Mouse (Mus musculus): ENCODE results near the gene Il17f. TPM values are rescaled to one million over a fixed set of nuclear protein-coding genes. Genes with fewer than 3 reads are reported as not detected.
A peak's percentile ranks its signal among the peaks of the same experiment; 100 is the strongest.

Gene Il17f
- polyA plus RNA-seq, 1 experiment from 2014 or later = not detected

DNA sequence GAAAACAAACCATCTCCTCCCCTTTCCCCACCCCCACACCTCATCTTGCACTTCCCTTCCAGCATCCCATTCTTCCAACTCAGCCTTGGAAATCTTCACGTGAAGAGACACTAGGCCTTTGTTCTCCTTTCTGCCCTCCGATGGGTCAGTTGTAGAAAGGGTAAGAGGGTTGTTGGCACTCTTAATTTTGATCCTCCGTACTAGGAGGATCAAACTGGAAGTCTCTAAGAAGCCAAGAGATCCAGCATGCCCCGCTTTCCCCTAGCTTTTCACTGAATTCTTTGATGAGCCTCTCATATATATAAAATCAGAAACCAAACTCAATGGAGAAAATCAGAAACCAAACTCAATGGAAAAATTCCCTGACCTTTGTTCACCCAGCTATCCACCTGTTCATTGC, 33.1 kb upstream of the Il17f start:
- no peaks in the 10 kb centered on the region for H3K9me3 ChIP-seq (ENCODE audit: control insufficient read depth, low read depth, low read length)
- no peak for ATAC-seq (ENCODE audit: insufficient number of reproducible peaks, insufficient read depth, low FRiP score, low read depth)
- H3K36me3 ChIP-seq (ENCODE audit: control insufficient read depth, insufficient read depth, low read length) = no peaks in the 10 kb centered on the region
- H3K27me3 ChIP-seq (ENCODE audit: control insufficient read depth, insufficient read depth, low read length) = no peaks in the 10 kb centered on the region
- no peak overlapping the region for H3K9ac ChIP-seq (replicated peaks; ENCODE audit: low read depth, low read length)
- H3K4me2 ChIP-seq (replicated peaks; ENCODE audit: low read depth, low read length) = no peak overlapping the region
- H3K27ac ChIP-seq (ENCODE audit: low read length) = no peak overlapping the region
- H3K4me3 ChIP-seq (ENCODE audit: low read depth, low read length) = no peak overlapping the region
- WGBS = 72% methylated on average over 4 of the region's 4 CpGs
- peaks cover 4% of the 10 kb centered on the region; the same call in 1 of the 2 replicates for H3K4me1 ChIP-seq (ENCODE audit: control insufficient read depth, insufficient read depth, low read length)

DNA sequence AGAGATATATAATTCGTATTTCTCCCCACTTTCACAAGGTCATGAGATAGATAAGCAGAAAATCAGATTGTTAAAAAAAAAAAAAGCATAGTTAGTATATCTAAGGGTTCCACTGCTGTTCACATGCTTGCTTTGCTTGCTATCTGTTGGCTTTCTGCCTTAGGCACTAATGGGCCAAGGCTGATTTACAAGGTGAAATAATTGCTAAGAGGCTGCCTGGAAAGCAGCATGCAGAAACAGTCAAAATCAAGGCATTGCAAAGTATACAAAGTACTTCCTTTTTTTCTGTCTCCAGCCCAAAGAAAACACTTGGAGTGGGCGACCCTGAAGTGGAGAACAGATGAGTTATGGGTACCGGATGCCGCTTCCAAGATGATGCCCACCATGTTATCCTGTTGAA, 30.5 kb upstream of the Il17f start:
- 85% methylated on average over 4 of the region's 4 CpGs for WGBS
- Histone ChIP-seq H3K27me3 (ENCODE audit: control insufficient read depth, insufficient read depth, low read length) (no peaks in the 10 kb centered on the region), H3K4me3 (ENCODE audit: low read depth, low read length) (no peak overlapping the region), H3K36me3 (ENCODE audit: control insufficient read depth, insufficient read depth, low read length) (peaks cover 20% of the 10 kb centered on the region), H3K4me2 (replicated peaks; ENCODE audit: low read depth, low read length) (no peak overlapping the region), H3K9ac (replicated peaks; ENCODE audit: low read depth, low read length) (no peak overlapping the region), H3K27ac (ENCODE audit: low read length) (no peak overlapping the region), H3K9me3 (ENCODE audit: control insufficient read depth, low read depth, low read length) (no peaks in the 10 kb centered on the region), H3K4me1 (ENCODE audit: control insufficient read depth, insufficient read depth, low read length) (peaks cover 5% of the 10 kb centered on the region; the same call in 1 of the 2 replicates)
- no peak for ATAC-seq (ENCODE audit: insufficient number of reproducible peaks, insufficient read depth, low FRiP score, low read depth)

DNA sequence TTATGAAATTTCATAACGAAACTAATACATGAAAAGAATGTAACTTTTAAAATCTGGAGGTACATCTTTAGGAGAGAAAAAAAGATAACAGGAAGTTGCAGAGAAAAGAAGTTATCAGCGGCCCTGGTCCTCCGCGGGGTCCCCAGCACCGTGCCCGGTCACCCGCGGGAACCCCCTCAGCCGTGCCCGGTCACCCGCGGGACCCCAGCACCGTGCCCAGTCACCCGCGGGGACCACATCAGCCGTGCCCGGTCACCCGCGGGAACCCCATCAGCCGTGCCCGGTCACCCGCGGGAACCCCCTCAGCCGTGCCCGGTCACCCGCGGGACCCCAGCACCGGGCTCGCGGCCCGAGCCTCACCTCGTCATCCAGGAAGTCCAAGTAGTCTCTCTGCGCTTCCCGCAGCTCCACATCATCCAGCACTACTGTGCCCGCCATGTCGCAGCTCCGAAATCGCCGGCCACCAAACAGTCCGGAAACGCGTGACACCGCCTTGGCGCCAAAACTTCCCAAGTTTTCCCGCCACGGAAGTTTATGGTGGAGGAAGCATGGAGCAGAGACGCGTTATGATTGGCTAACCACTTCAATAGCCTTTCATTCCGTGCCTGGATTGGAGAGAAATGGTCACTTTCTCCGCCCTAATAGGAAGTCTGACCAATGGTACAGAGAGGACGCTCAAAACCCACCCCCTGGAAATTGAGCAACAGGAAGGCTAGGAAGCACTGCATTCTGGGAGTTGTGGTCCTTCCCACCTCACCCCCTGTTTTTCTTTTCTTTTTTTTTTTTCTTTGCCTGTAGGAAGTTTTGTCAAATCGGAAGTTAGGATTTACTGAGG, 29.6 kb upstream of the Il17f start, which contains the start of gene Mcm3:
Mcm3 (minus strand) TSS at position 542 of the 835 bp plus-strand sequence.
- peak within 1 kb of the TSS; percentile 68 for H3K9ac ChIP-seq (replicated peaks; ENCODE audit: low read depth, low read length)
- WGBS = under 1% methylated on average over 52 of the region's 52 CpGs
- H3K27ac ChIP-seq (ENCODE audit: low read length) = no peak within 1 kb of the TSS
- peaks cover 5% of the 10 kb centered on the region; the same call in 1 of the 2 replicates for H3K4me1 ChIP-seq (ENCODE audit: control insufficient read depth, insufficient read depth, low read length)
- peak within 1 kb of the TSS; percentile 80 for H3K4me3 ChIP-seq (ENCODE audit: low read depth, low read length)
- H3K9me3 ChIP-seq (ENCODE audit: control insufficient read depth, low read depth, low read length) = no peaks in the 10 kb centered on the region
- peaks cover 28% of the 10 kb centered on the region for H3K36me3 ChIP-seq (ENCODE audit: control insufficient read depth, insufficient read depth, low read length)
- peak; percentile 100 for ATAC-seq (ENCODE audit: insufficient number of reproducible peaks, insufficient read depth, low FRiP score, low read depth)
- peak within 1 kb of the TSS; percentile 65 for H3K4me2 ChIP-seq (replicated peaks; ENCODE audit: low read depth, low read length)
- no peaks in the 10 kb centered on the region for H3K27me3 ChIP-seq (ENCODE audit: control insufficient read depth, insufficient read depth, low read length)

DNA sequence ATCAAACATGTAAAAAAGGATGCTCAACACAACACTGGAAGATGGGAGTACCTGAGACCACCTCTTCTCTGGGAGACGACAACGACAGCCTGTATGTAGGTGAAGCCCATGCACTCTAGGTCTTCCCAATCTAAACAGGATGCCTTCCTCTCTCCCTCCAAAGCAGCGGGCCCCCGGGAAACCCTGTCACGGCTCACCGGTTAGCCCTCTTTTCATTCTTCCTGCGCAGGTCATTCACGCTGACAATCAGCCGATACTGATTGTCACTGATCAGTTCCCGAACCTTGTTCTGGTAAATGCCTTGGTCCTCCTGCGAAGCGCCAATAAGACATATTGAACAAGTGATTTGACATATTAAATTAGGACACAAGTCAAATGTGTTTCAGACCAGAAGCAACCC, 27.2 kb upstream of the Il17f start:
- Histone ChIP-seq H3K4me2 (replicated peaks; ENCODE audit: low read depth, low read length) (no peak overlapping the region), H3K4me3 (ENCODE audit: low read depth, low read length) (no peak overlapping the region), H3K9me3 (ENCODE audit: control insufficient read depth, low read depth, low read length) (no peaks in the 10 kb centered on the region), H3K27ac (ENCODE audit: low read length) (no peak overlapping the region), H3K27me3 (ENCODE audit: control insufficient read depth, insufficient read depth, low read length) (no peaks in the 10 kb centered on the region), H3K9ac (replicated peaks; ENCODE audit: low read depth, low read length) (no peak overlapping the region), H3K36me3 (ENCODE audit: control insufficient read depth, insufficient read depth, low read length) (peaks cover 47% of the 10 kb centered on the region), H3K4me1 (ENCODE audit: control insufficient read depth, insufficient read depth, low read length) (peaks cover 5% of the 10 kb centered on the region; the same call in 1 of the 2 replicates)
- 87% methylated on average over 12 of the region's 12 CpGs for WGBS
- no peak for ATAC-seq (ENCODE audit: insufficient number of reproducible peaks, insufficient read depth, low FRiP score, low read depth)

DNA sequence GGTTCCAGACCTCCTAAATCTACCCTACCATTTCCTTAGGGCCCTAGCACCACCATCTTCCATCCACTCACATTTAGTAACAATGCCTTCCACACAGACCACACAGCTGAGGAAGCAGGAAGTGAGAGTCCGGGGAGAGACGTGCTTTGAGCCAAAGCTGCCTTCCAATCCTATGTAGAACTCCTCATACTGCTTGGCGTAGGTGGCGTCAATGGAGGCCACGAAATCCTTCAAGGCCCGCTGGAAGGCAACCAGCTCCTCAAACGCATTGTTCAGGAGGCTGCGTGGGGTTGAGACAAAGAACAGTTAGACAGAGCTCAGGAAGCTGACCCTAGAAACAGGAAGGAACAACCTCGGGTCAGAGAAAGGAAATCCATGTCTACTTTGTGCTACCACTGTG, 26.8 kb upstream of the Il17f start:
- Histone ChIP-seq H3K27ac (ENCODE audit: low read length) (no peak overlapping the region), H3K4me2 (replicated peaks; ENCODE audit: low read depth, low read length) (no peak overlapping the region), H3K4me3 (ENCODE audit: low read depth, low read length) (no peak overlapping the region), H3K9ac (replicated peaks; ENCODE audit: low read depth, low read length) (no peak overlapping the region), H3K27me3 (ENCODE audit: control insufficient read depth, insufficient read depth, low read length) (no peaks in the 10 kb centered on the region), H3K4me1 (ENCODE audit: control insufficient read depth, insufficient read depth, low read length) (peaks cover 5% of the 10 kb centered on the region; the same call in 1 of the 2 replicates), H3K36me3 (ENCODE audit: control insufficient read depth, insufficient read depth, low read length) (peaks cover 51% of the 10 kb centered on the region), H3K9me3 (ENCODE audit: control insufficient read depth, low read depth, low read length) (no peaks in the 10 kb centered on the region)
- ATAC-seq (ENCODE audit: insufficient number of reproducible peaks, insufficient read depth, low FRiP score, low read depth) = no peak
- 88% methylated on average over 9 of the region's 9 CpGs for WGBS

DNA sequence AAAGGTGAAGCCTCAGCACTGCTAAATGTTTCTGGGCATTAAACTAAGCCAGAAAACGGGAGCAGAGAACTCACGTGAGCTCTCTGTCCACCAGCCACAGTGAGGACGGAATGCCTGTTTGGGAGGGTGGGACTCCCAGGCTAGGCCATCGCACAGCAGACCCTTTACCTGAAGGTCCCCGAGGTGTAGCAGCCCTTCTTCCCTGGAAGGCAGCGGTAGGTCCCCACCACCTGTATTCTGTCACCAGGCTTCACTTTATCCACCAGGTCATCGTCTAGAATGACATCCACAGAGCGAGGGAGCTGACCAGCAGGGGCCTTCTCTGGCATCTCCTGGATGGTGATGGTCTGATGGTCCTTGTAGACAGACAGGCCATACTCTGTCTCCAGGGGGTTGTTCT, 24.1 kb upstream of the Il17f start:
- H3K36me3 ChIP-seq (ENCODE audit: control insufficient read depth, insufficient read depth, low read length) = peaks cover 74% of the 10 kb centered on the region
- ATAC-seq (ENCODE audit: insufficient number of reproducible peaks, insufficient read depth, low FRiP score, low read depth) = no peak

DNA sequence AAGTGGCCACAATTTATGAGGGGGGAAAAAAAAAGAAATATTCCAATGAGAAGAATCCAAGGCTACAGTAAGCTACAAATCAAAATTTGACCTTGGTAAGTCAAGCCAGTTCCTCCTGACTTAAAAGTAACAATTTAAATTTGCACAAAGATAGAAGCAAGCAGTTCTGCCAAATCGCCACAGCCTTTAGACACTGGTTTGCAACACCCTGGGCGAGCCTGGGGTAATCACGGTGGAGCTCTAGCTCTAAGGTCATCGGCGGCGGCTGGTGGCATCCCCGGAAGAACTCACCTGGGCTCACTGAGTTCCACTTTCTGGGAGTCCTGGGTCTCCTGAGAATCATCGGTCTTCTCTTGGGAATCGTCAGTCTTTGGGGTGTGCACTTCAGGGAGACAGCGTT, 14.1 kb upstream of the Il17f start:
- 96% methylated on average over 10 of the region's 10 CpGs for WGBS
- H3K9ac ChIP-seq (replicated peaks; ENCODE audit: low read depth, low read length) = no peak overlapping the region
- H3K27me3 ChIP-seq (ENCODE audit: control insufficient read depth, insufficient read depth, low read length) = no peaks in the 10 kb centered on the region
- peaks cover 77% of the 10 kb centered on the region for H3K36me3 ChIP-seq (ENCODE audit: control insufficient read depth, insufficient read depth, low read length)
- no peak overlapping the region for H3K4me3 ChIP-seq (ENCODE audit: low read depth, low read length)
- H3K4me1 ChIP-seq (ENCODE audit: control insufficient read depth, insufficient read depth, low read length) = no peaks in the 10 kb centered on the region
- no peak overlapping the region for H3K27ac ChIP-seq (ENCODE audit: low read length)
- no peaks in the 10 kb centered on the region for H3K9me3 ChIP-seq (ENCODE audit: control insufficient read depth, low read depth, low read length)
- ATAC-seq (ENCODE audit: insufficient number of reproducible peaks, insufficient read depth, low FRiP score, low read depth) = no peak
- no peak overlapping the region for H3K4me2 ChIP-seq (replicated peaks; ENCODE audit: low read depth, low read length)

More for the DNA sequence above, 24.1 kb upstream of the Il17f start:
- H3K9me3 ChIP-seq (ENCODE audit: control insufficient read depth, low read depth, low read length) = no peaks in the 10 kb centered on the region
- H3K4me1 ChIP-seq (ENCODE audit: control insufficient read depth, insufficient read depth, low read length) = peaks cover 5% of the 10 kb centered on the region; the same call in 1 of the 2 replicates
- H3K4me2 ChIP-seq (replicated peaks; ENCODE audit: low read depth, low read length) = no peak overlapping the region
- H3K4me3 ChIP-seq (ENCODE audit: low read depth, low read length) = no peak overlapping the region
- 88% methylated on average over 8 of the region's 8 CpGs for WGBS
- H3K27ac ChIP-seq (ENCODE audit: low read length) = no peak overlapping the region
- no peak overlapping the region for H3K9ac ChIP-seq (replicated peaks; ENCODE audit: low read depth, low read length)
- H3K27me3 ChIP-seq (ENCODE audit: control insufficient read depth, insufficient read depth, low read length) = no peaks in the 10 kb centered on the region

DNA sequence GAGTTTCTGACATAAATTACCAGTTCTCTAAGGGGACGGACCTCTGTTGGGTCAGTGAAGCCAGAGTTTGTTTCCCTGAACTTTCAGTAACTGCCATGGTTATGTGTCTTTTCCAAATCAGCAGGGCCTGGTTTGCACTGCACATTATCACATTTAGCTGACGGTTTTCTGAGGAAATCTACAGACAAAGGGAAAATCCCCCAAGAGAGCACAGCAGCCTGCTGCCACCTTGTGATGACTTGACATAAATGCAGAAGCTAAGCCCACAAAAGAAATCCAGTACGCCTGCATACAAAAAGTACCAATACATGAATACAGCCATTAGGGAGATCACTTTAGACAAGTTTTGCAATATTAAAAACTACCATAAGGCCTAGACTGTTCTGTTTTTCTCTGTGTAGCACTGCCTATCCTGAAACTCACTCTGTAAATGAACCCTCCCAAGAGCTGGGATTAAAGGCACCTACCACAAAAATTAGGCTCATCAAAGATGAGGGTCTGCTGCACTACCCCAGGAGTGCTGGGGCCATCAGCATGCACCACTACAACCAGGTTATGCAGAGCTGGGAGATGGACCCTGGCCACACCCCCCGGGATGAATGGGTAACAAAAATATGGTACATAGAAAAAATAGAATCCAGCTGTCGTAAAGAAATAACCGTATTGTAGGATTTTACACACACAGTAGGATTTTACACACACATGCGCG, 11.4 kb upstream of the Il17f start:
- H3K4me3 ChIP-seq (ENCODE audit: low read depth, low read length) = no peak overlapping the region
- no peaks in the 10 kb centered on the region for H3K9me3 ChIP-seq (ENCODE audit: control insufficient read depth, low read depth, low read length)
- peaks cover 50% of the 10 kb centered on the region for H3K36me3 ChIP-seq (ENCODE audit: control insufficient read depth, insufficient read depth, low read length)
- no peak overlapping the region for H3K27ac ChIP-seq (ENCODE audit: low read length)
- 0 out of 2 replicates have a peak, but pooled peaks have one; percentile 39 for ATAC-seq (ENCODE audit: insufficient number of reproducible peaks, insufficient read depth, low FRiP score, low read depth)
- 74% methylated on average over 8 of the region's 8 CpGs for WGBS
- H3K4me2 ChIP-seq (replicated peaks; ENCODE audit: low read depth, low read length) = no peak overlapping the region
- H3K27me3 ChIP-seq (ENCODE audit: control insufficient read depth, insufficient read depth, low read length) = no peaks in the 10 kb centered on the region
- no peaks in the 10 kb centered on the region for H3K4me1 ChIP-seq (ENCODE audit: control insufficient read depth, insufficient read depth, low read length)
- no peak overlapping the region for H3K9ac ChIP-seq (replicated peaks; ENCODE audit: low read depth, low read length)
